Mouse (Mus musculus) left cerebral cortex, adult 18-20 months (tissue): Measurements from ENCODE around the gene Cygb. TPM values are rescaled to one million over a fixed set of nuclear protein-coding genes. Genes with fewer than 3 reads are reported as not detected.

Source experiments
- DNase-seq, 2 experiments: peaks; one replicate each; pipeline ENCODE4 v3.0.0; 2021 to 2022; ENCODE audit warnings: low spot score in 2 of 2, mixed read lengths in 1 of 2
- total RNA-seq, 2 experiments: library from RNA; stranded (reverse); gene quantifications; 2 replicates each; pipeline ENCODE4 v1.2.3; 2021

Gene Cygb
- total RNA-seq, 2 experiments from 2014 or later, result 48.6 to 55.9 TPM

- DNase-seq, result peak; percentile 87 to 88
Measured at GRCm38 (mm10) chr11:116657311-116658223, 3.5 kb upstream of the Cygb start.

- DNase-seq, result no peak
Measured at GRCm38 (mm10) chr11:116656348-116657191, 2.5 kb upstream of the Cygb start.

GRCm38 (mm10) chr11:116653709-116654221 is 348 bp downstream of the Cygb start:
- peak; percentile 62 to 69 for DNase-seq

- no peak for DNase-seq
Measured at GRCm38 (mm10) chr11:116653234-116653633, 879 bp downstream of the Cygb start, which contains the start of gene Prcd. Gene Prcd (plus strand): TSS chr11:116653534.

- DNase-seq, result no peak
Measured at GRCm38 (mm10) chr11:116652330-116653098, 1.6 kb downstream of the Cygb start.

GRCm38 (mm10) chr11:116651339-116651738 is 2.8 kb downstream of the Cygb start:
- DNase-seq, result peak; percentile 56 to 71

- no peak for DNase-seq
Measured at GRCm38 (mm10) chr11:116650811-116651210, 3.3 kb downstream of the Cygb start.

GRCm38 (mm10) chr11:116649711-116650337 is 4.3 kb downstream of the Cygb start:
- no peak for DNase-seq

- no peak for DNase-seq
Measured at GRCm38 (mm10) chr11:116648976-116649375, 5.1 kb downstream of the Cygb start.

GRCm38 (mm10) chr11:116648213-116648921 is 5.7 kb downstream of the Cygb start:
- DNase-seq, result no peak

- no peak for DNase-seq
Measured at GRCm38 (mm10) chr11:116647340-116647991, 6.6 kb downstream of the Cygb start.

- DNase-seq, result no peak
Measured at GRCm38 (mm10) chr11:116646771-116647170, 7.3 kb downstream of the Cygb start.

- DNase-seq, result no peak
Measured at GRCm38 (mm10) chr11:116646136-116646535, 8.0 kb downstream of the Cygb start.

GRCm38 (mm10) chr11:116645446-116646110 is 8.5 kb downstream of the Cygb start:
- no peak for DNase-seq

GRCm38 (mm10) chr11:116644225-116645112 is 9.6 kb downstream of the Cygb start:
- peak in 1 of 2 experiments; percentile 25 for DNase-seq

- DNase-seq, result peak in 1 of 2 experiments; percentile 35
Measured at GRCm38 (mm10) chr11:116643579-116644224, 10.4 kb downstream of the Cygb start.
